Mouse (Mus musculus) small intestine, adult 2 months (tissue): ENCODE measurements around the gene Hoxc10.

ENCODE experiments used
- CTCF ChIP-seq: fragments of 200-500 bp; IDR thresholded peaks from 2 replicates; pipeline ENCODE4 v1.5.1; 2012; ENCODE audit warnings: low read depth, mild to moderate bottlenecking, control low read depth, inconsistent platforms, low read length, moderate library complexity, mixed read lengths; ENCODE audit not compliant: insufficient replicate concordance, insufficient read length; ENCODE audit errors: extremely low read depth
- POLR2A ChIP-seq: fragments of 200-500 bp; IDR thresholded peaks from 2 replicates; pipeline ENCODE4 v1.6.1; 2012; ENCODE audit warnings: low read depth, mild to moderate bottlenecking, control low read depth, inconsistent platforms, low read length, moderate library complexity

- no peak for TF ChIP-seq POLR2A
- no peak for TF ChIP-seq CTCF
Observed at GRCm38 (mm10) chr15:102992206-102992605, 25.6 kb downstream of the Hoxc10 start.
